Mouse (Mus musculus): ENCODE measurements around the gene Sptbn2. TPM values are rescaled to one million over a fixed set of nuclear protein-coding genes. Genes with fewer than 3 reads are reported as not detected.

The Sptbn2 gene
- polyA plus RNA-seq, 1 experiment: 0.23 TPM

GRCm38 (mm10) chr19:4797846-4798245, 86.9 kb downstream of the Sptbn2 start:
- TF ChIP-seq POLR2A (IDR thresholded peaks at IDR 0.05; ENCODE audit: control insufficient read depth, extremely low read depth, insufficient read depth, low read length, poor library complexity) (no peak), CTCF (IDR thresholded peaks at IDR 0.05; ENCODE audit: borderline replicate concordance, control insufficient read depth, extremely low read depth, insufficient read depth, low read length, poor library complexity) (no peak)
- 93% methylated on average over 2 of the region's 2 CpGs for WGBS
- Histone ChIP-seq H3K27me3 (ENCODE audit: control insufficient read depth, insufficient read depth, low read length) (no peaks in the 10 kb centered on the region), H3K4me3 (ENCODE audit: control insufficient read depth, insufficient read depth, low read length) (no peak overlapping the region), H3K27ac (ENCODE audit: control insufficient read depth, insufficient read depth, low read length) (no peak overlapping the region), H3K36me3 (ENCODE audit: control insufficient read depth, insufficient read depth, low read length) (peaks cover 39% of the 10 kb centered on the region), H3K4me1 (replicated peaks; ENCODE audit: control insufficient read depth, insufficient read depth, low read length) (no peaks in the 10 kb centered on the region)
- no peak for DNase-seq

DNA sequence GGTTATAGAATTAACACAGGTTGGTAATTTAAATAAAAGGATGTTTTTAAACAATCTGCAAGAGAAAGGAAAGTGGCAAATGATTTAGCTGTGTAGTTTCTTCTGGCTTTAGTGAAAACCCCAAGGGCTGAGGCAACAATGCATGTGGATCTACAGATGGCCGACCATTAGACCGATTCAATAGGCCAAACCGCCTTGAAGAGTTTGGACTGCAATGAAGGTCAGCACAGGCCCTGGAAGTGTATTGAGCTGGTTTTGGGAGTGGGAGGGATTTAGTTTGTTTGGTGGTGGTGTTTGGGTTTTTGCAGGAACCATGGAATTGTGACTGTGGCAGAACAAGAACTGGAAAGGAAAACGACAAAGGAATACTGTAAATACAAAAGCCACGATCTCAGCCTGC, 88.1 kb downstream of the Sptbn2 start:
- Histone ChIP-seq H3K27me3 (ENCODE audit: control insufficient read depth, insufficient read depth, low read length) (no peaks in the 10 kb centered on the region), H3K4me1 (replicated peaks; ENCODE audit: control insufficient read depth, insufficient read depth, low read length) (no peaks in the 10 kb centered on the region), H3K36me3 (ENCODE audit: control insufficient read depth, insufficient read depth, low read length) (peaks cover 48% of the 10 kb centered on the region), H3K4me3 (ENCODE audit: control insufficient read depth, insufficient read depth, low read length) (no peak overlapping the region), H3K27ac (ENCODE audit: control insufficient read depth, insufficient read depth, low read length) (no peak overlapping the region)
- WGBS: 98% methylated on average over 5 of the region's 5 CpGs
- no peak for DNase-seq
- no peak for TF ChIP-seq POLR2A (IDR thresholded peaks at IDR 0.05; ENCODE audit: control insufficient read depth, extremely low read depth, insufficient read depth, low read length, poor library complexity)
- no peak for TF ChIP-seq CTCF (IDR thresholded peaks at IDR 0.05; ENCODE audit: borderline replicate concordance, control insufficient read depth, extremely low read depth, insufficient read depth, low read length, poor library complexity)

Other genes starting within 250 kb of the Sptbn2 start
- gene Syt12, start 233.7 kb upstream of the Sptbn2 start, polyA plus RNA-seq (2012; rRNA removed): 1.6 and 2.0 TPM in 2 replicates
- 0.90 and 1.2 TPM in 2 replicates for gene 2010003K11Rik, start 212.6 kb upstream of the Sptbn2 start, polyA plus RNA-seq (2012; rRNA removed)
- 41.9 and 52.9 TPM in 2 replicates for gene Pcx, start 200.7 kb upstream of the Sptbn2 start, polyA plus RNA-seq (2012; rRNA removed)
- 17.3 and 18.1 TPM in 2 replicates for gene Lrfn4, start 95.5 kb upstream of the Sptbn2 start, polyA plus RNA-seq (2012; rRNA removed)
- 151 and 163 TPM in 2 replicates for gene Rce1, start 85.5 kb upstream of the Sptbn2 start, polyA plus RNA-seq (2012; rRNA removed)
- gene Gm960, start 12.5 kb upstream of the Sptbn2 start, polyA plus RNA-seq (2012; rRNA removed): 0.04 and 1.1 TPM in 2 replicates
- gene Rbm4b, start 45.3 kb downstream of the Sptbn2 start, polyA plus RNA-seq (2012; rRNA removed): 20.0 and 20.2 TPM in 2 replicates
- gene Rbm4, start 82.7 kb downstream of the Sptbn2 start, polyA plus RNA-seq (2012; rRNA removed): 113 and 130 TPM in 2 replicates
- gene Gm21992, start 100.4 kb downstream of the Sptbn2 start, polyA plus RNA-seq (2012; rRNA removed): 30.1 and 56.3 TPM in 2 replicates
- gene Rbm14, start 100.5 kb downstream of the Sptbn2 start, polyA plus RNA-seq (2012; rRNA removed): 158 and 205 TPM in 2 replicates
- gene Ccs, start 128.2 kb downstream of the Sptbn2 start, polyA plus RNA-seq (2012; rRNA removed): 35.8 and 45.8 TPM in 2 replicates
- gene Ccdc87, start 128.2 kb downstream of the Sptbn2 start, polyA plus RNA-seq (2012; rRNA removed): 0.19 and 0.24 TPM in 2 replicates
- 27.0 and 31.9 TPM in 2 replicates for gene Ctsf, start 144.0 kb downstream of the Sptbn2 start, polyA plus RNA-seq (2012; rRNA removed)
- gene Actn3, start 166.7 kb downstream of the Sptbn2 start, polyA plus RNA-seq (2012; rRNA removed): 8.4 and 11.8 TPM in 2 replicates
- 53.0 and 53.5 TPM in 2 replicates for gene Zdhhc24, start 167.5 kb downstream of the Sptbn2 start, polyA plus RNA-seq (2012; rRNA removed)
- gene Bbs1, start 195.5 kb downstream of the Sptbn2 start, polyA plus RNA-seq (2012; rRNA removed): 2.8 and 4.7 TPM in 2 replicates
- 153 and 175 TPM in 2 replicates for gene Dpp3, start 217.1 kb downstream of the Sptbn2 start, polyA plus RNA-seq (2012; rRNA removed)
- gene Peli3, start 232.0 kb downstream of the Sptbn2 start, polyA plus RNA-seq (2012; rRNA removed): 2.1 and 2.3 TPM in 2 replicates